Mouse (Mus musculus) megakaryocyte, adult 5-6 weeks (primary cell): Measurements from ENCODE around the gene Icam2. TPM values are rescaled to one million over a fixed set of nuclear protein-coding genes. Genes with fewer than 3 reads are reported as not detected.
"Not testable (repeated sequence)": the region's sequence is repeated elsewhere in the genome, so short reads cannot be mapped to it uniquely, and the experiment has no call there.

ENCODE experiments used
- ATAC-seq: 2 replicates; pipeline ENCODE4 v1.8.0; 2016; ENCODE audit warnings: mild to moderate bottlenecking, inconsistent platforms; ENCODE audit not compliant: poor library complexity, severe bottlenecking
- total RNA-seq, 2 experiments: library from RNA; stranded (forward) in 1 of 2; stranded (reverse) in 1 of 2; fragments of 153-499, 151-499 nt in 1 of 2; fragments of 221-1000, 200-1000 nt in 1 of 2; gene quantifications; 2 replicates each; pipeline versions ENCODE4 v1.2.3 to v1.2.4; 2015 to 2017

Icam2 gene
- total RNA-seq, 2 experiments from 2014 or later, result 28.2 to 49.3 TPM

DNA sequence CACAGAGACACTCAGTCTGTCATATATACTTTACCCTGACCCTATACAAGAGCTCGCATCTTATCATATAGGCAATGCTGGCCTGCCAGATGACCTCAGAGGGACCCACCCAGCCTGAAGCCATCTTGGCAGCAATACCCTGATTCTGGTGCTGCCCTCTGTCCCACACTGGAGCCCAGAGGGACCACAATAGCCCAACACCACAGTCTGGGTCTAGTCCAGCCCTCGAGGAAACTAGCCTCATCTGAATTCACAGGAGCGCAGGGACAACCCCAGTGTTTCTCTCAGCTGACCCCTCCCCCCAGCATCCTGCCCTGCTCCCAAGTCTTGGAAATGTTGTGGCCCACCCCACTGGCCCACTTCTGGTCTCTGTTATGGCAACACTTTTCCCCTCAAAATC lies 36.6 kb downstream of the Icam2 start:
- ATAC-seq, result no peak

DNA sequence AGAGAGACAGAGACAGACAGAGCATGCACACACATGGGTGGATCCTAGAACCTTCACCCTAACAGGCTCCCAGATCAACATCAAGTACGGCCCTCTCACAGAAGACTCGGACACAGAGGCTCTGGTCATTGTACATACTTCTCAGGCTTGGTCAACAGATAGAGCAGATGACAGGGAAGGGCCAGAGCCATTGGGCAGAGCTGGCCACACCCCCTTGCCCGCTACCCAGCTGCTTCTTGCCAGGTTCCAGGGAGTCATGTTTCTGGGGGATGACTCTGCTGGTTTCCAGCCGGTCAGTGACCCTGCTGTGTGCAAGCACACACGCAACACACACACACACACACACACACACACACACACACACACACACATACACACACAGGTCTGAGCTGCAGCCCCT lies 37.0 kb downstream of the Icam2 start:
- no peak for ATAC-seq

DNA sequence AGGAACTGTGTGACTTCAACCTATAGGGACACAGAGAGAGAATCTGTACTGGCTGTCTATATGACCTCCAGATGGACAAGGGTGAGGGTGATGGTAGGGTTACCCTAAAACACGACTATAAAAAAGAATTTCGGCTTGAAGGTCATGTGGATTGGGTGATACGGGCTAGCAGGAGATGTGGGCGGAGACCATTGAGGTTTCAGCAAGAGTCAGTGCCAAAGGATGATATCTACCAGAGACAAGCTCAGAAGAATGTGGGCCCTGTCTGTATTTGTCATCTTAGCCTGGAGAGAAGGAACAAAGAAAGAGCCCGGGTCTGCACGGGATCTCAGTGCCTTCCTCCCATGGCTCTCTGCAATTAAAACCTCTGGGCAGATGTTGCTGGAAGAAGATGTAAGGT lies 38.1 kb downstream of the Icam2 start:
- ATAC-seq, result no peak

DNA sequence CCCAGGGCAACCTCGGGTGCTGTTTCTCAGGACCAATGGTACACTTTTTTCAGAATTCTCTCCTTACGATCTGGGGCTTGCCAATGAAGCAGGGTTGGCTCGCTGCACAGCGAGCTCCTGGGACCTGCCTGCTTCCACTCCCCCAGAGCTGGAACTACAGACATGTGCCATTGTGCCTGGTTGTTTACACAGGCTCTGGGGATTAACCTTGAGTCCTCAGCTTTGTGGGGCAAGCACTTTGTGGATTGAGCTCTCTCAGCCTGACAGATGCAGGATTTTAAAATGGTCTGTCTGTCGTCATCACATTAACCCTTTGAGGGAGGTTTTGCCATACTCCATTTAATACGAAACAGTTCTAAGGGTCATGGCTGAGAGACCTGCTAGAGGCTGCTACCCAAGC lies 43.0 kb downstream of the Icam2 start:
- no peak for ATAC-seq

DNA sequence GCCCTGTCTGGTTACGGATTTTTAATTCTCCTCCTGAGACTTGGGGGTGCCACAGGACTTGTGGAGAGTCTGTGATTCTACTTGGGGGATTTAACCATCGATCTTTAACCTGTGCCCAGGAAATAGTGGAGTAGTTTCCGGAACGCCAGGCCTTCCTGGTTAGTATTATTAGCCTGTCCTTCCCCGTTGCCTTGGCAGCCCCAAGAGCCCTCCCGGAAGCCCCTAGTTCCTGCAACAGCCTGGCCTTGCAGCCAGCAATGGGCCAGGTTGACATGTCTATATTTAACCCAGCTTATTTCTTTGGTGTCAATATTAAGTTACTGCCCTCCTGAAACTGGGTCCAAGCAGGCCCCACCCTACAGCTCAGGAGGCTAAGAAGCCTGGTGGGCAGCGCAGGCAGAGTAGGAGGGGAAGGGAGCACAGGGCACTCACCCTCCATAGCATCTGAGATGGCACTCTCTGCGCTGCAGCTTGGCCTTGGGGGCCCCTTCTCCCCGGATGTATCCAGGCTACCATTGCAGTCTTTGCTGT lies 46.8 kb downstream of the Icam2 start:
- no peak for ATAC-seq

DNA sequence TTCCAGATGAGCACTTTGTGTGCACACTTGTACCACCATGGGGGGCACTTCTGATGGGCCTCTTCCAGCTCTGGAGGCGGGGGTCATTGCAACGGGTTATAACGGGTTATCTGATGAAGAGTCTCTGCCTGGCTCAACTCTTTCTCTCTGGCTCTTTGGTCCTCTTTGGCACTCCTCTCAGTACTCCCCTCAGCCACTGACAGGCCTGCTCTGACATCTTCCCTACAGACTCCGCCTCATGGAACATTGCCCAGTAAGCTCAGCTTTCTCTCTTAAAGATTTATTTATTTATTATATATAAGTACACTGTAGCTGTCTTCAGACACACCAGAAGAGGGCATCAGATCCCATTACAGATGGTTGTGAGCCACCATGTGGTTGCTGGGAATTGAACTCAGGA lies 48.6 kb downstream of the Icam2 start:
- not testable (repeated sequence) for ATAC-seq

DNA sequence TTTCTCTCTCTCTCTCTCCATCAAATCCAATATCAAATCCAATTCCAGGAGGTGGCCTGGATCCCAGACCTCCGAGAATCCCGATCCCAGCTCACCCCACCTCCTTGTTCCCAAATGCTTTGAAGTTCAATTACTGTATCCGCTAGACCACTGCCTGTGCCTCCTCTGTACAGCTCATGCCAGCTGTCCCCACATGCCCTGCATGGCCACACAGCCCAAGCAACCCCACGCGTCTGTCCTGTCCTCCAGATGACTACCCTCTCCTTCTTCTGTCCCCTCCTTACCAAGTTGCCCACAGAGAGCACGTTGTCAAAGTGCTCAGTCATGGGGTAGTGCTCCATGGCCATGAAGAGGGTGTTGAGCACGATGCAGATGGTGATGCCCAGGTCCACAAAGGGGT lies 49.0 kb downstream of the Icam2 start:
- no peak for ATAC-seq

DNA sequence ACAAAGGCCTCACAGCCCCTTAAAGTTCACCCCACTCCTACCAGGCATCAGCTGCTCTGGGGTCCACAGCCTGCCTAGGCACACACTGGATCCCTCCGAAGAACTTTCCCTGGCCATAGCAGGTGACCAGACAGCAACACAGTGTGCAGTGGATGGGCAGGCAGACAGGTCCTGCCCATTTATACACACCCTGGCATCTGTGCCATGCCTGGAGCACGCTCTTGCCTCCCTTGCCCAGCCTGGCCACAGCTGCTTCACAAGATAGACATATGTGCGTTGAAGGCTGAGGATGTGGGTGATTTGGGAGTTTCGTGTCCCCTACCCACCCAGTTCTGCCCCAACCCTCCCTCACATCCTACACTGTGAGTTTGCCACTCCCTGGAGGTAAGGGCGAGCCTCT lies 49.8 kb downstream of the Icam2 start:
- no peak for ATAC-seq

DNA sequence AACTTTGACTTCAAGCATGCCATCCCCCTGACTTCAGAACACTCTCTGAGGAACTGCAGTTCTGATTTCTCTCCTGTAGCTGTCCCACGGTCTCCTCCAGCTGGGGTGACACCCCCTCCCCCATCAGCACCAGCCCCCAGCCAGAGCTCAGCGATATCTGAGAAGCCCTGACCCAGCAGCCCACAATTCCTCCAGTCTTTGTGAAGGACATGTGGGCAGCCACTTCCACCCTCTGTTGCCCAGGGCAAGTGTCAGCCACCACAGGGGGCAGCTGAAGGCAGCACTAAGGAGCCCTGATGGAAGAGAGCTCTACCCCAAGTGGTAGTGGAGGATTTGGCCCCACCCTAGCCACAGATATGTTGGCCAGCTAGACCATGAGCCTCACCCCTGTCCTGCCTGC lies 53.8 kb downstream of the Icam2 start:
- ATAC-seq, result no peak

DNA sequence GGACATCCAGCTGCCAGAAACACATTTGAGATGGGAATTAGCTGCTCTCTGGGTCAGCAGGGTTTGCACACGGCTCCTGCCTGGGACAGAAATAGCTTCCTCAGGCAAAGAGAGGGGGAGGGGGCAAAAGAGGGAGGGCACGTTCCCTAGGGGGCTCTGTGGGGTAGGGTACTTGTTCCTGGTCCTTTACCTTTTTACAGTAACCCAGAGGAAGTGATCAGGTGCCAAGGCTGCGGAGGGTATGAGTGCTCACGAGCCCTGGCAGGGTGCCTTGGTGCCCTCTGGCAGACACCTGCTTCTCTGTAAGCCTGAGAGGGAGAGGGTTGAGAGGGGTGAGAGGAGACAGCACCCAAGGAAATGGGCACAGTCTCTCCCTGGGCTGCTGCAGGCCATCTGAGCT lies 55.4 kb downstream of the Icam2 start:
- no peak for ATAC-seq

DNA sequence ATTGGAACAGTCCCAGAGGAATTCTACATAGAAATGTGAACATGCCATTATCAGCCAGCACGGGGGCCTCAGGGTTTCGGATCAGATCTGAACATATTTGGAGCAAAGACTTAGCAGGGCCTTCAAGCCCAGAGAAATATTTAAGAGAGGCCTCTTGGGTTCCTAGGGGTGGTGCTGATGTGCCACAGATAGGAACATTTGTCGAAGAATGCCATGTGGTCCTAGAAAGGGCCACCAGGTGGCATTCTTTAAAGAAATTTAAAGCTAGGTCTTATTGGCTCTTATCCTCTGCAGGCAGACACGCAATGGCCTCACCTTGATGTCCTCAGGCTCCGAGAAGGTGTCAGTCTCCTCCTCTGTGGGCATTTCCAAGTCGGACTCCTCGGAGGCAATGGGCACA lies 58.2 kb downstream of the Icam2 start:
- ATAC-seq, result peak; percentile 52; the same call in 1 of the 2 replicates

DNA sequence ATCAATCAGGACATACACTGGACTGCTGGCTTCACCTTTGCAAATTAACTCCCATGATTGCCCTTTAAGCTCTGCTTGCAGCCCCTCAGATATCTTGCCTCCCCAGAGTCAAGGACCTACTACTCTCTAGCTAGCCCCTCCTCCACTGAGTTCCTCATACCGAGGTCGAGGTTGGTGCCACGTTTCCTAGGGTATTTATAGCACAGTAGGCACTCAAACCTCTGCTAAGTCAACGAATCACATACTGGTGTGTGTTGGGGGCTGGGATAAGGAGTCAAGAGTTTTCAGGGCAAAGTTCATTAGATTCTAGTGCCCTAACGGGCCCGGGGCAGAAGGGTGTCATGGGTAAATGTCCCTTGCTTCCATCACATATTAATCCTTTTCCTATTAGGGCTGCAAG lies 58.7 kb downstream of the Icam2 start:
- ATAC-seq, result 0 out of 2 replicates have a peak, but pooled peaks have one; percentile 25

DNA sequence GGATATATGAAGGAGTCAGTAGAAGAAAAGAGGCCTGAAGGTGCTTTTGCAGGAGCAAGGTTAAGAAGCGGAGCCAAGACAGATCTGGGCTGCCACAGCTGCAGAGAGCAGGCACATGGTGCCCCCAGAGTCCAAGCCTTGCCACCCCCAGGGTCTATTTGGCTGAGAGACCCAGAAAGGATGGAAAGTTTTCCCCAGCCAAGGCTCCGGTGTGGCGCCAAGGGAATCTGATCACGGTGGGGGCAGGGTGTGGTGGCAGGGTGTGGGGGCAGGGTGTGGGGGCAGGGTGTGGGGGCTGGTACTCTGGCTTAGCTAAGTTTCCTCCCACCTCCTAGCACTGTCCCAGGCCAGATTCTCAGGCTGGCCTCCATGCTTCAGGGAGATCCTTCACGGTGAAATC lies 59.4 kb downstream of the Icam2 start:
- no peak for ATAC-seq

Other genes with a start within 250 kb of the Icam2 start
- 1.4 TPM in 1 of 2 replicates, not detected in the other for gene Gm10840, start 227.2 kb downstream of the Icam2 start, total RNA-seq (2015)
- gene Gm10840, start 227.2 kb downstream of the Icam2 start, total RNA-seq (2017), result not detected in 2 replicates
- 242 and 247 TPM in 2 replicates for gene Limd2, start 227.2 kb downstream of the Icam2 start, total RNA-seq (2015)
- 56.3 and 61.8 TPM in 2 replicates for gene Limd2, start 227.2 kb downstream of the Icam2 start, total RNA-seq (2017)
- 27.2 and 28.3 TPM in 2 replicates for gene Strada, start 185.9 kb downstream of the Icam2 start, total RNA-seq (2015)
- 20.3 and 26.1 TPM in 2 replicates for gene Strada, start 185.9 kb downstream of the Icam2 start, total RNA-seq (2017)
- 25.8 and 36.0 TPM in 2 replicates for gene Ccdc47, start 171.7 kb downstream of the Icam2 start, total RNA-seq (2015)
- 110 and 156 TPM in 2 replicates for gene Ccdc47, start 171.7 kb downstream of the Icam2 start, total RNA-seq (2017)
- 28.6 and 30.3 TPM in 2 replicates for gene Ddx42, start 171.1 kb downstream of the Icam2 start, total RNA-seq (2015)
- gene Ddx42, start 171.1 kb downstream of the Icam2 start, total RNA-seq (2017), result 51.7 and 62.6 TPM in 2 replicates
- gene Ftsj3, start 132.0 kb downstream of the Icam2 start, total RNA-seq (2015), result 13.0 and 14.0 TPM in 2 replicates
- gene Ftsj3, start 132.0 kb downstream of the Icam2 start, total RNA-seq (2017), result 46.6 and 59.1 TPM in 2 replicates
- gene Psmc5, start 131.9 kb downstream of the Icam2 start, total RNA-seq (2015), result 34.4 and 41.0 TPM in 2 replicates
- gene Psmc5, start 131.9 kb downstream of the Icam2 start, total RNA-seq (2017), result 52.7 and 63.9 TPM in 2 replicates
- 56.0 and 66.2 TPM in 2 replicates for gene Smarcd2, start 115.1 kb downstream of the Icam2 start, total RNA-seq (2015)
- gene Smarcd2, start 115.1 kb downstream of the Icam2 start, total RNA-seq (2017), result 253 and 270 TPM in 2 replicates
- 0.09 and 0.14 TPM in 2 replicates for gene Tcam1, start 111.4 kb downstream of the Icam2 start, total RNA-seq (2015)
- gene Tcam1, start 111.4 kb downstream of the Icam2 start, total RNA-seq (2017), result 0.04 and 0.08 TPM in 2 replicates
- gene Gh, start 86.2 kb downstream of the Icam2 start, total RNA-seq (2015), result not detected in 2 replicates
- not detected in 2 replicates for gene Gh, start 86.2 kb downstream of the Icam2 start, total RNA-seq (2017)
- gene Cd79b, start 73.3 kb downstream of the Icam2 start, total RNA-seq (2015), result 29.3 and 35.4 TPM in 2 replicates
- 12.6 and 15.4 TPM in 2 replicates for gene Cd79b, start 73.3 kb downstream of the Icam2 start, total RNA-seq (2017)
- gene Scn4a, start 34.8 kb downstream of the Icam2 start, total RNA-seq (2015), result 0.07 TPM in 1 of 2 replicates, not detected in the other
- gene Scn4a, start 34.8 kb downstream of the Icam2 start, total RNA-seq (2017), result not detected in 2 replicates
- gene Prr29, start 22.6 kb downstream of the Icam2 start, total RNA-seq (2015), result not detected in 2 replicates
- not detected in 2 replicates for gene Prr29, start 22.6 kb downstream of the Icam2 start, total RNA-seq (2017)
- 37.9 and 43.1 TPM in 2 replicates for gene Ern1, start 99.8 kb upstream of the Icam2 start, total RNA-seq (2015)
- gene Ern1, start 99.8 kb upstream of the Icam2 start, total RNA-seq (2017), result 28.8 and 35.0 TPM in 2 replicates
- 27.4 and 30.3 TPM in 2 replicates for gene Tex2, start 225.3 kb upstream of the Icam2 start, total RNA-seq (2015)
- gene Tex2, start 225.3 kb upstream of the Icam2 start, total RNA-seq (2017), result 39.8 and 43.5 TPM in 2 replicates